Comparison of ENCODE assay signal across 10 mouse cellular contexts in the genomic region with DNA sequence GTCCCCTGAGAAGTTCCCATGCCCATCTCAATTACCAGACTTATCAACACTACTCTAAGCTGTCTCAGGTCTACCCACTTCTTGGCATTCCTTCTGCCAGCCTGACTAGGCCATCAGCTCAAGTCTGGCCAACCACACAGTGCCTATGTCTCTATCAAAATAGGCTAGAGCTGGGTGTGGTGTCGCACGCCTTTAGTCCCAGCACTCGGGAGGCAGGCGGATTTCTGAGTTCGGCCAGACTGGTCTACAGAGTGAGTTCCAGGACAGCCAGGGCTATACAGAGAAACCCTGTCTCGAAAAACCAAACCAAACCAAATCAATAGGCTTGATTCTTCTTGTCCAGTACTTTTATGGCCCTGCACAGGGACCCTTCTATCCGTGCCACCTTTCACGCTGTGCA. TPM values are rescaled to one million over a fixed set of nuclear protein-coding genes. Genes with fewer than 3 reads are reported as not detected.
DNase-seq lines count a peak whose midpoint lies in the region; ATAC-seq and TF ChIP-seq lines count a peak whose summit lies in the region.
"Had no signal": no experiment of that assay in that cellular context is flagged by ENCODE, and none has a peak within 500 bp of the region (broad histone marks: within the 10 kb centered on the region; RNA-seq: fewer than 3 reads in every experiment).

No protein-coding gene starts in this region.

- H3K9ac ChIP-seq in lung, embryonic 14.5 days, result no peak overlapping the region; the same call in 1 of the 2 replicates
- no peak overlapping the region for H3K9ac ChIP-seq in midbrain, embryonic 14.5 days (replicated peaks; ENCODE audit: low read length)

- H3K9me3 ChIP-seq in lung, embryonic 14.5 days (ENCODE audit: low read depth, low read length), result no peaks in the 10 kb centered on the region
- no peaks in the 10 kb centered on the region for H3K9me3 ChIP-seq in midbrain, embryonic 14.5 days (ENCODE audit: control insufficient read depth, low read length)

- no peak overlapping the region for H3K27ac ChIP-seq in gastrocnemius, adult 2 months
- no peak overlapping the region for H3K27ac ChIP-seq in lung, embryonic 14.5 days (ENCODE audit: low read depth)
- no peak overlapping the region for H3K27ac ChIP-seq in midbrain, embryonic 14.5 days (replicated peaks; ENCODE audit: low read depth, low read length)
- no peak overlapping the region for H3K27ac ChIP-seq in cerebellum, adult 2 months (ENCODE audit: insufficient read depth, low read length)

- 94% methylated on average over 8 of the region's 8 CpGs for whole genome bisulfite sequencing in lung, embryonic 14.5 days
- WGBS in midbrain, embryonic 14.5 days, result 93% methylated on average over 8 of the region's 8 CpGs
- WGBS in cerebellum, adult 2 months, result 88% methylated on average over 8 of the region's 8 CpGs

- H3K27me3 ChIP-seq in lung, embryonic 14.5 days (ENCODE audit: insufficient read depth, low read length), result no peaks in the 10 kb centered on the region
- no peaks in the 10 kb centered on the region for H3K27me3 ChIP-seq in midbrain, embryonic 14.5 days (ENCODE audit: control insufficient read depth, insufficient read depth, low read length)
- H3K27me3 ChIP-seq in cerebellum, adult 2 months (ENCODE audit: control insufficient read depth, insufficient read depth, low read length), result no peaks in the 10 kb centered on the region

- no peak for ATAC-seq in lung, embryonic 14.5 days (ENCODE audit: insufficient read depth)
- no peak for ATAC-seq in midbrain, embryonic 14.5 days (ENCODE audit: low FRiP score, low TSS enrichment)
- no peak for ATAC-seq in cerebellum, adult (ENCODE audit: insufficient number of reproducible peaks, low FRiP score, low TSS enrichment)

- H3K36me3 ChIP-seq in lung, embryonic 14.5 days (ENCODE audit: insufficient read depth), result peaks cover 26% of the 10 kb centered on the region
- H3K36me3 ChIP-seq in midbrain, embryonic 14.5 days (ENCODE audit: control insufficient read depth, insufficient read depth, low read length), result peaks cover 18% of the 10 kb centered on the region

- no peak for DNase-seq in gastrocnemius, adult 2 months
- no peak for DNase-seq in gastrocnemius, postnatal 14 days
- no peak for DNase-seq in lung, embryonic 14.5 days
- DNase-seq in lung, adult 18-20 months, result no peak
- DNase-seq in heart, postnatal 4 days, result peak; percentile 3
- no peak for DNase-seq in midbrain, embryonic 14.5 days
- no peak for DNase-seq in cerebellum, adult 2 months
- DNase-seq: cerebellum, adult 9-10 months; kidney, adult 2 months had no signal

- TF ChIP-seq POLR2A in cerebellum, adult 2 months (IDR thresholded peaks at IDR 0.05; ENCODE audit: borderline replicate concordance, insufficient read depth, low read length), result no peak

- TF ChIP-seq CTCF in gastrocnemius, adult 2 months (IDR thresholded peaks at IDR 0.05), result no peak
- no peak for TF ChIP-seq CTCF in lung, embryonic 14.5 days (IDR thresholded peaks at IDR 0.05; ENCODE audit: low read depth)
- TF ChIP-seq CTCF in cerebellum, adult 2 months (IDR thresholded peaks at IDR 0.05; ENCODE audit: borderline replicate concordance, insufficient read depth, low read depth, low read length), result no peak

- peak overlapping the region; percentile 52 for H3K4me2 ChIP-seq in lung, embryonic 14.5 days
- peak overlapping the region; percentile 29; the same call in 1 of the 2 replicates for H3K4me2 ChIP-seq in midbrain, embryonic 14.5 days (ENCODE audit: low read length)

- H3K4me3 ChIP-seq in gastrocnemius, adult 2 months, result peak overlapping the region; percentile 23
- H3K4me3 ChIP-seq in lung, embryonic 14.5 days (ENCODE audit: low read depth, low read length), result no peak overlapping the region
- H3K4me3 ChIP-seq in midbrain, embryonic 14.5 days (replicated peaks; ENCODE audit: low read depth, low read length), result no peak overlapping the region
- H3K4me3 ChIP-seq in cerebellum, adult 2 months (replicated peaks; ENCODE audit: insufficient read depth, low read depth, low read length), result no peak overlapping the region

- peaks cover 14% of the 10 kb centered on the region for H3K4me1 ChIP-seq in lung, embryonic 14.5 days (ENCODE audit: insufficient read depth)
- peaks cover 25% of the 10 kb centered on the region for H3K4me1 ChIP-seq in midbrain, embryonic 14.5 days (ENCODE audit: control insufficient read depth, insufficient read depth, low read length)
- 0 out of 2 replicates have a peak, but pooled peaks cover 8% of the 10 kb centered on the region for H3K4me1 ChIP-seq in cerebellum, adult 2 months (ENCODE audit: control insufficient read depth, insufficient read depth, low read length)

- intact Hi-C loops in gastrocnemius, adult 2 months (cut with DNase I), result loop anchor here (5.0 kb wide), 1 partner anchor 125 kb away; a partner anchor contains a TSS
- intact Hi-C loops in gastrocnemius, postnatal 14 days (cut with DNase I; ENCODE audit: low total_unique reads), result no loop called here

RNA-seq across cellular contexts. Expression of a gene that starts 1.9 kb away (rescaled TPM):
- 10 to 100 TPM; 33.4 to 36.1 TPM for total RNA-seq in gastrocnemius, adult 2 months (2021)
- total RNA-seq in gastrocnemius, postnatal 14 days (2021), result 10 to 100 TPM; 32.2 to 43.1 TPM
- polyA plus RNA-seq in lung, embryonic 14.5 days (2014; fragmentation: Nextera tagmentation; extraction: Ambion mirVana), result 60.9 and 74.3 TPM in 2 replicates
- 10 to 100 TPM; 80.5 to 91.4 TPM for total RNA-seq in heart, postnatal 4 days (2021)
- polyA plus RNA-seq in midbrain, embryonic 14.5 days (2014; fragmentation: Nextera tagmentation; extraction: Ambion mirVana), result 64.8 and 77.7 TPM in 2 replicates
- 35.3 and 42.4 TPM in 2 replicates for polyA plus RNA-seq in cerebellum, adult 2 months (2012; rRNA removed)

RNA-seq across cellular contexts. Expression of a gene that starts 4.0 kb away (rescaled TPM):
- total RNA-seq in gastrocnemius, adult 2 months (2021), result 1 to 10 TPM; 1.2 to 1.7 TPM
- 1 to 10 TPM; 6.8 to 8.1 TPM for total RNA-seq in gastrocnemius, postnatal 14 days (2021)
- 476 and 510 TPM in 2 replicates for polyA plus RNA-seq in lung, embryonic 14.5 days (2014; fragmentation: Nextera tagmentation; extraction: Ambion mirVana)
- total RNA-seq in heart, postnatal 4 days (2021), result 10 to 100 TPM; 91.8 to 93.8 TPM
- polyA plus RNA-seq in midbrain, embryonic 14.5 days (2014; fragmentation: Nextera tagmentation; extraction: Ambion mirVana), result 234 and 284 TPM in 2 replicates
- 28.3 and 28.4 TPM in 2 replicates for polyA plus RNA-seq in cerebellum, adult 2 months (2012; rRNA removed)

RNA-seq across cellular contexts. Expression of a gene that starts 41.6 kb away (rescaled TPM):
- total RNA-seq in gastrocnemius, adult 2 months (2021), result 10 to 100 TPM; 14.0 to 16.5 TPM
- total RNA-seq in gastrocnemius, postnatal 14 days (2021), result 10 to 100 TPM; 29.8 to 40.4 TPM
- polyA plus RNA-seq in lung, embryonic 14.5 days (2014; fragmentation: Nextera tagmentation; extraction: Ambion mirVana), result 64.4 and 71.3 TPM in 2 replicates
- 10 to 100 TPM; 77.1 to 84.3 TPM for total RNA-seq in heart, postnatal 4 days (2021)
- 6.6 and 26.6 TPM in 2 replicates for polyA plus RNA-seq in midbrain, embryonic 14.5 days (2014; fragmentation: Nextera tagmentation; extraction: Ambion mirVana)
- polyA plus RNA-seq in cerebellum, adult 2 months (2012; rRNA removed), result 8.6 and 9.6 TPM in 2 replicates

Comparison
In these comparisons a context has a peak if more than half of its experiments do, and no peak if none do; other contexts are left out.
1. RNA of a gene that starts 4.0 kb away (total RNA-seq): 91.8 to 93.8 TPM in heart, postnatal 4 days; 6.8 to 8.1 TPM in gastrocnemius, postnatal 14 days and 1.2 to 1.7 TPM in gastrocnemius, adult 2 months; every median in the first group is over 10 times any median in the second.